Mouse (Mus musculus) olfactory bulb, adult 2 months (tissue): ENCODE measurements around the gene Camkmt.

Experiments used
- CTCF ChIP-seq: fragments of 200-500 bp; IDR thresholded peaks from 2 replicates; pipeline ENCODE4 v1.5.1; 2012; ENCODE audit warnings: low read depth, mild to moderate bottlenecking, low read length, moderate library complexity; ENCODE audit not compliant: insufficient read depth
- POLR2A ChIP-seq: fragments of 200-500 bp; IDR thresholded peaks from 2 replicates; pipeline ENCODE4 v1.6.1; 2012; ENCODE audit warnings: mild to moderate bottlenecking, low read depth, low read length, moderate library complexity; ENCODE audit not compliant: insufficient read depth

DNA sequence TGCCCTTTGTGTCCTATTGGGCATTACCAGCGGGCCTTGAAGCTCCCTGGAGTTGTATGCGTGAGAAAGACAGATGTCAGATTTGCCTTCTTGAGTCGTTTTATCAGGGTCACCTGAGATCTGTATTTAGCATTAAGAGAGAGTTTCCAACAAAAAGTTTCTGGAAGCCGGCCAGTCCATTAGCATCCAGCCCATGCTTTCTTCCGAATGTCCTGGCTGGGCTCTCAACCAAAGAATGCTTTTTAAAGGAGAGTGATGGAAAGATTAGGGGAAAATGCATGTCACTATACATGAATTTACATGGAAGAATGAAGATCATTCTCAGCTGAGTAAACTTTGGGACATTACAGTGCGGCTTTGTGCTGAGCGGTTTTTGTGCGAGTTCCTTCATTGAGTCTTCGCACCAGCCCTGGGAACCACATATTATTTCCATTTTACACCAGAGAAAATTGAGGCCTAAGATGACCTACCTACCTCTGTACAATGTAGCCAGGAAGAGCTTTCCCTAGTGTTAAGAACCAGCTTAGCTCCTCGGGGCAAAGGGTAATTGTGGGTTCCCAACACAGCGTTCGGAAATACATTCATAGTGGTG lies 176.6 kb downstream of the Camkmt start:
- no peak for TF ChIP-seq POLR2A
- TF ChIP-seq CTCF, result no peak
